Mouse (Mus musculus): ENCODE measurements at regions not wholly inside any gene's neighbourhood (a gene's known extent, or its start where the extent isn't known, plus 50 kb on each side); places are given as distances from the start of the nearest gene placed in this dataset.

GRCm38 (mm10) chr5:6517337-6517736 lies 768.2 kb upstream of the Steap1 start:
- peak; percentile 13 for DNase-seq (ENCODE audit: low read depth, low spot score)

- DNase-seq (ENCODE audit: low read depth, low spot score): no peak
Observed at GRCm38 (mm10) chr5:6480811-6481210, 731.7 kb upstream of the Steap1 start.

Data from WW6 (cell line).